Comparison of ENCODE assay signal across 25 mouse cellular contexts in the genomic region with DNA sequence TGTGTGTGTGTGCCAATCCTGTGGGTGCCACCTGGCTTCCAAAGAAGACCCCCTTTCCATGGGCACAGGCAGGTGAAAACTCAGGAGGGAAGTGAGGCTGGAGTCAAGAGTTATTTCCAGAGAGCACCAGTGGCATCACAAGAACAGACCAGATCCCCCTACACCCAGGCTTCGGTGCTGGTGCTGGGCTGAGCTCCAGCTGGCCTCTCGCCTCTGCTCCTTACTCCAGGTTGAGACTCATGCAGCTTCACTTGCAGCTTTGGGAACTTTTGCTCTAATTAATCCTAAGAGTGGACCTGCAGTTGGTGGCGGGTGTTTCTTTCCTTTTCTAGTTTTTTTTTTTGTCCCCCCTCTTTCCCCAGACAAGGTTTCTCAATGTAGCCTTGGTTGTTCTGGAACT. TPM values are rescaled to one million over a fixed set of nuclear protein-coding genes. Genes with fewer than 3 reads are reported as not detected.
DNase-seq lines count a peak whose midpoint lies in the region; ATAC-seq lines count a peak whose summit lies in the region.
"Had no signal": no experiment of that assay in that cellular context is flagged by ENCODE, and none has a peak within 500 bp of the region (broad histone marks: within the 10 kb centered on the region; RNA-seq: fewer than 3 reads in every experiment).

No protein-coding gene starts in this region.

- H3K36me3 ChIP-seq in midbrain, embryonic 16.5 days (ENCODE audit: control insufficient read depth, insufficient read depth, low read length), result no peaks in the 10 kb centered on the region
- H3K36me3 ChIP-seq: embryonic facial prominence, embryonic 10.5 days; embryonic facial prominence, embryonic 15.5 days; forebrain, embryonic 12.5 days; heart, embryonic 15.5 days; liver, embryonic 12.5 days; midbrain, embryonic 13.5 days; stomach, embryonic 15.5 days had no signal

- H3K27ac ChIP-seq in midbrain, embryonic 16.5 days (ENCODE audit: low read length), result no peak overlapping the region
- H3K27ac ChIP-seq: embryonic facial prominence, embryonic 10.5 days; embryonic facial prominence, embryonic 15.5 days; forebrain, embryonic 12.5 days; heart, embryonic 15.5 days; kidney, postnatal 0 days; liver, embryonic 12.5 days; midbrain, embryonic 13.5 days; stomach, embryonic 15.5 days had no signal

- H3K9me3 ChIP-seq in midbrain, embryonic 16.5 days (replicated peaks; ENCODE audit: control insufficient read depth, low read length, poor library complexity, severe bottlenecking), result no peaks in the 10 kb centered on the region
- H3K9me3 ChIP-seq: embryonic facial prominence, embryonic 15.5 days; heart, embryonic 15.5 days; midbrain, embryonic 13.5 days; stomach, embryonic 15.5 days had no signal

- H3K4me3 ChIP-seq in midbrain, embryonic 16.5 days (ENCODE audit: low read depth, low read length), result no peak overlapping the region
- H3K4me3 ChIP-seq: embryonic facial prominence, embryonic 10.5 days; embryonic facial prominence, embryonic 15.5 days; forebrain, embryonic 12.5 days; heart, embryonic 15.5 days; liver, embryonic 12.5 days; megakaryocyte, embryonic 14.5 days; midbrain, embryonic 13.5 days; stomach, embryonic 15.5 days had no signal

- ATAC-seq in midbrain, embryonic 16.5 days, result no peak
- ATAC-seq: CD4-positive, CD25-positive, alpha-beta regulatory T cell, adult 4 months; forebrain, postnatal 0 days; hindbrain, embryonic 16.5 days; liver, embryonic 12.5 days; lung, postnatal 0 days; midbrain, embryonic 13.5 days had no signal

- no peaks in the 10 kb centered on the region for H3K4me1 ChIP-seq in midbrain, embryonic 16.5 days (ENCODE audit: control insufficient read depth, insufficient read depth, low read length)
- H3K4me1 ChIP-seq: embryonic facial prominence, embryonic 10.5 days; embryonic facial prominence, embryonic 15.5 days; forebrain, embryonic 12.5 days; heart, embryonic 15.5 days; liver, embryonic 12.5 days; megakaryocyte, embryonic 14.5 days; midbrain, embryonic 13.5 days; stomach, embryonic 15.5 days had no signal

- WGBS in midbrain, embryonic 16.5 days, result 78% methylated on average over 3 of the region's 3 CpGs

- H3K4me2 ChIP-seq in midbrain, embryonic 16.5 days (ENCODE audit: low read length), result no peak overlapping the region
- H3K4me2 ChIP-seq: embryonic facial prominence, embryonic 15.5 days; forebrain, embryonic 12.5 days; heart, embryonic 15.5 days; liver, embryonic 12.5 days; midbrain, embryonic 13.5 days; stomach, embryonic 15.5 days had no signal

- H3K27me3 ChIP-seq in midbrain, embryonic 16.5 days (ENCODE audit: control insufficient read depth, insufficient read depth, low read depth, low read length), result no peaks in the 10 kb centered on the region
- H3K27me3 ChIP-seq: embryonic facial prominence, embryonic 15.5 days; forebrain, embryonic 12.5 days; heart, embryonic 15.5 days; liver, embryonic 12.5 days; midbrain, embryonic 13.5 days; stomach, embryonic 15.5 days had no signal

- DNase-seq in adrenal gland, postnatal 10 days, result peak; percentile 62
- DNase-seq in adrenal gland, adult 8-10 months, result no peak
- peak; percentile 24 to 32 for DNase-seq in kidney, adult 8-10 months
- DNase-seq in kidney, postnatal 4 days, result no peak
- peak; percentile 2 for DNase-seq in urinary bladder, postnatal 25 days (ENCODE audit: low spot score)
- no peak for DNase-seq in urinary bladder, postnatal 10 days (ENCODE audit: low spot score)
- DNase-seq: cerebellum, adult 8-10 months; cerebellum, postnatal 25 days; forebrain, postnatal 0 days; gastrocnemius, postnatal 10 days; lung, adult 18-20 months; lung, postnatal 4 days had no signal

- no peak overlapping the region for H3K9ac ChIP-seq in midbrain, embryonic 16.5 days (ENCODE audit: low read depth, low read length)
- H3K9ac ChIP-seq: embryonic facial prominence, embryonic 15.5 days; forebrain, embryonic 12.5 days; forebrain, postnatal 0 days; heart, embryonic 15.5 days; liver, embryonic 12.5 days; midbrain, embryonic 13.5 days; stomach, embryonic 15.5 days had no signal

RNA-seq across cellular contexts. Expression of a gene that starts 30.3 kb away (rescaled TPM):
- total RNA-seq in adrenal gland, postnatal 10 days (2021), result 10 to 100 TPM; 33.5 to 41.9 TPM
- total RNA-seq in adrenal gland, adult 8-10 months (2022), result 10 to 100 TPM; 20.2 to 23.5 (median 21.2) TPM
- 66.2 and 73.9 TPM in 2 replicates for polyA plus RNA-seq in midbrain, embryonic 16.5 days (2015; fragmentation: Nextera tagmentation; extraction: Ambion mirVana)

Comparison
In these comparisons a context has a peak if more than half of its experiments do, and no peak if none do; other contexts are left out.
1. DNase-seq: peak in adrenal gland, postnatal 10 days (single experiment), kidney, adult 8-10 months (2 of 2) and urinary bladder, postnatal 25 days (single experiment); none in adrenal gland, adult 8-10 months (single experiment), kidney, postnatal 4 days (0 of 2) and urinary bladder, postnatal 10 days (single experiment).